Mouse (Mus musculus): ENCODE measurements at regions not wholly inside any gene's neighbourhood (a gene's known extent, or its start where the extent isn't known, plus 50 kb on each side); places are given as distances from the start of the nearest gene placed in this dataset.

DNA sequence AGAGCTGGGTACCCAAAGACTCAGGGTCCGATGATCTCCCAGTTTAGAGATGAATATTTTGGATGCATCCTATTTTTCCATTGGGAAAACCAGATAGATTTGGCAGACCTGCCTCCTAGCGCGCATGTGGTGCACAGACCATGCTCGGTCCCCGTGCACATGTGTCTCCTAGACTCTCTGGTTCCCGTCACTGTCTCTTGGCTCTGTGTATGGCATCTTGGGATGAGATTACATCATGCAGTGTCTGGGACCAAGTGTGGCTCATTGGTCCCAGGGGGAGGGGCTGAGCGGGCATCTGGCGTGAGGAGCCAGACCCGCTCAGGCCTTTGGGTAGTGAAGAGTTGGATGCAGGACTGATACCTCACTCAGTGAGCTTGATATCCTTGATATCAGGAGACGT lies 204.3 kb upstream of the Msx2 start:
- Histone ChIP-seq H3K27ac (no peak overlapping the region), H3K4me3 (no peak overlapping the region)
- no peak for DNase-seq (ENCODE audit: extremely low spot score in 1 of 2, low spot score in 2 of 2)
- intact Hi-C loops (cut with DNase I), result no loop called here
- no peak for TF ChIP-seq CTCF (IDR thresholded peaks at IDR 0.05)

GRCm38 (mm10) chr13:53670361-53670760 lies 197.5 kb upstream of the Msx2 start:
- no peak for DNase-seq (ENCODE audit: extremely low spot score in 1 of 2, low spot score in 2 of 2)
- Histone ChIP-seq H3K4me3 (no peak overlapping the region), H3K27ac (no peak overlapping the region)
- no peak for TF ChIP-seq CTCF (IDR thresholded peaks at IDR 0.05)
- intact Hi-C loops (cut with DNase I), result no loop called here

- intact Hi-C loops (cut with DNase I), result no loop called here
- no peak overlapping the region for H3K27ac ChIP-seq
- DNase-seq (ENCODE audit: extremely low spot score in 1 of 2, low spot score in 2 of 2), result no peak
- no peak for TF ChIP-seq CTCF (IDR thresholded peaks at IDR 0.05)
- no peak overlapping the region for H3K4me3 ChIP-seq
These were observed 194.6 kb upstream of the Msx2 start for GRCm38 (mm10) chr13:53667518-53667917.

DNA sequence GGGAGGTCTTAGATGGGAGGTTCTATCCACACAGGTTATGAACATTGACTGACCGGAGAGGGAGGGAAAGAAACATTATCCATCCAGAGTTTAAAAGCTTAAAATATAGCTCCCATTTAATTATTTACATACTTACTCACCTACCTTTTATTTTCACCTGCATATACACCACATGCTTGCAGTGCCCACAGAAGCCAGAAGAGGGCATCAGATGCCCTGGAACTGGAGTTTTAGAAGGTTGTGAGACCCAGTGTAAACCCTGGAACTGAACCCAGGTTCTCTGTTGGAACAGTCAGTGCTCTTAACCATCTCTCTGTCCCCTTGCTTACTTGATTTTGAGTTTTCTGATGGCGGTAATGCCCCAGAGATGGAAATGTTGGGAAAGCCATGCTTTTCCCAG lies 192.7 kb upstream of the Msx2 start:
- no peak overlapping the region for H3K27ac ChIP-seq
- no peak overlapping the region for H3K4me3 ChIP-seq
- TF ChIP-seq CTCF (IDR thresholded peaks at IDR 0.05), result peak; percentile 22; the same call in 1 of the 2 replicates
- DNase-seq (ENCODE audit: extremely low spot score in 1 of 2, low spot score in 2 of 2), result no peak
- intact Hi-C loops (cut with DNase I), result no loop called here

DNA sequence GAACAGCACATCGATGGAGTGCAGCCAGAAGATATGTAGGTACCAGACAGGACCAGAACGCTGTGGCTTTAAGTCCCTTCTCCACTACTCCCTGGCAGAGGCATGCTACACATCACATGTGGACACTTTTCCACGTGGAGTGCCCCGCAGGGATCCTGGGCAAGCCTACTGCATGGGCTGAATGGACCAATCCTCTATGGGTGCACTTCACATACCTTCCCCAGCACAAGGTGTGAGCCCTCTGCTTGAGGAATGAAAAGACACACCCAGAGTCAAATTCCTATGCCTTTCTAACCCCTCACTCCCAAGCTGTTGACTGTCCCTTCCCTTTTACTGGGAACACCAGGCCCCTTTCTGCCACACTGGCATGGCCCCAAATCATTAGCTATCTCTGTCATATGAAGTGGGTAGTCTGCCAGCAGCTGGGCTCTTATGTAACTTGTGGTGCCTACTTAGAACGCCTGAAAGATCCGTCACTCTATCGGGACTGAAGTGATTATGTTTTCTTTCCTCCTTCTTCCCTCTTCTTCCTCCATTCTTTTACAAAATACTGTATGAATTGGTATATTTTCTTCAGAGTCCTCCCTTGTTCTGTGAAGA lies 191.9 kb upstream of the Msx2 start:
- Histone ChIP-seq H3K27ac (no peak overlapping the region), H3K4me3 (no peak overlapping the region)
- TF ChIP-seq CTCF (IDR thresholded peaks at IDR 0.05), result no peak
- intact Hi-C loops (cut with DNase I), result no loop called here
- DNase-seq (ENCODE audit: extremely low spot score in 1 of 2, low spot score in 2 of 2), result no peak

- intact Hi-C loops (cut with DNase I), result no loop called here
- Histone ChIP-seq H3K27ac (no peak overlapping the region), H3K4me3 (no peak overlapping the region)
- TF ChIP-seq CTCF (IDR thresholded peaks at IDR 0.05), result no peak
- DNase-seq (ENCODE audit: extremely low spot score in 1 of 2, low spot score in 2 of 2), result no peak
These were observed 180.0 kb upstream of the Msx2 start for GRCm38 (mm10) chr13:53652826-53653225.

- DNase-seq (ENCODE audit: extremely low spot score in 1 of 2, low spot score in 2 of 2), result no peak
- no peak for TF ChIP-seq CTCF (IDR thresholded peaks at IDR 0.05)
- no peak overlapping the region for H3K4me3 ChIP-seq
- no peak overlapping the region for H3K27ac ChIP-seq
- intact Hi-C loops (cut with DNase I), result no loop called here
These were observed 175.5 kb upstream of the Msx2 start for GRCm38 (mm10) chr13:53648353-53648752.

- TF ChIP-seq CTCF (IDR thresholded peaks at IDR 0.05), result no peak
- no peak overlapping the region for H3K4me3 ChIP-seq
- H3K27ac ChIP-seq, result no peak overlapping the region
- intact Hi-C loops (cut with DNase I), result no loop called here
- DNase-seq (ENCODE audit: extremely low spot score in 1 of 2, low spot score in 2 of 2), result no peak
These were observed 169.7 kb upstream of the Msx2 start for GRCm38 (mm10) chr13:53642557-53642956.

DNA sequence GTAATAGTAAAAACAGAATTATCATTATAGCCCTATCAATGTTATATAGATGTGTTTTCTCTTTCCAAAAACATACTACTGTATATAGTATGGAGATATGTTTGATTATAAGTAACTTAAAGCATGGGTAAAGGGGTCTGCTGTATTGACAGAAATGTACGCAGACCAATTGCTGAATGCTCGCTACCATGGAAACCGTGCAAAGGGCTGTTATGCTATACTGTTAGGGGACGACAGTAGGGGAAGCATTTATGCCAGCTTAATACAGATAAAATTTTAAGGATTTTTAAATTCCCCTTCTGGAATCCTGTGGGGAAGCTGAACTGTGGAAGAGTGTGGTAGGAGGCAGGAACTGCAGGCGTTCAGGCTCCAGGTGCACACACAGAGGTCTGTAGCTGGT lies 166.7 kb upstream of the Msx2 start:
- DNase-seq (ENCODE audit: extremely low spot score in 1 of 2, low spot score in 2 of 2), result no peak
- H3K27ac ChIP-seq, result no peak overlapping the region
- H3K4me3 ChIP-seq, result no peak overlapping the region
- intact Hi-C loops (cut with DNase I), result no loop called here
- TF ChIP-seq CTCF (IDR thresholded peaks at IDR 0.05), result no peak

- DNase-seq (ENCODE audit: extremely low spot score in 1 of 2, low spot score in 2 of 2), result no peak
- no peak for TF ChIP-seq CTCF (IDR thresholded peaks at IDR 0.05)
- intact Hi-C loops (cut with DNase I), result no loop called here
- no peak overlapping the region for H3K4me3 ChIP-seq
- no peak overlapping the region for H3K27ac ChIP-seq
These were observed 166.2 kb upstream of the Msx2 start for GRCm38 (mm10) chr13:53639115-53639514.

DNA sequence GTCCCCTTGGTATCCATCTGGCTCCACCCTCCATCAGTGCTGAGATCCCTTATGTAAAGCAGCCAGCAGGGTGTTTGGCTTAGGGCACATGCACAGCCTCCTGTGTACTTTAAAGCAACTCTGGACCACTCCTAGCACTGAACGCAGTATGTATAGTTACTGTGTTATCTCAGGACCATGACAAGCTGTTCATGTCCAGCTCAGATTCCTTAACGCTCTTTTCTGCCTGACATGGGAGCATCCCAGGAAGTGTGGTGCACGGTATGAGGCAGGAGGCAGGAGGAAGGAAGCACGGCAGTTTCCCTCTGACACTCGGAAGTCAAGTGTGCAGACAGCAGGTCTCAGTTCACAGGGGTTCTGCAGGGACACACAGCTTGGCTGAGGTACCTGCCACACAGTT lies 163.1 kb upstream of the Msx2 start:
- intact Hi-C loops (cut with DNase I), result no loop called here
- no peak for TF ChIP-seq CTCF (IDR thresholded peaks at IDR 0.05)
- no peak for DNase-seq (ENCODE audit: extremely low spot score in 1 of 2, low spot score in 2 of 2)
- no peak overlapping the region for H3K4me3 ChIP-seq
- H3K27ac ChIP-seq, result no peak overlapping the region

- no peak for DNase-seq (ENCODE audit: extremely low spot score in 1 of 2, low spot score in 2 of 2)
- intact Hi-C loops (cut with DNase I), result no loop called here
- Histone ChIP-seq H3K27ac (no peak overlapping the region), H3K4me3 (no peak overlapping the region)
- TF ChIP-seq CTCF (IDR thresholded peaks at IDR 0.05), result no peak
These were observed 161.8 kb upstream of the Msx2 start for GRCm38 (mm10) chr13:53634637-53635203.

- no peak for TF ChIP-seq CTCF (IDR thresholded peaks at IDR 0.05)
- intact Hi-C loops (cut with DNase I), result no loop called here
- Histone ChIP-seq H3K4me3 (no peak overlapping the region), H3K27ac (no peak overlapping the region)
- DNase-seq (ENCODE audit: extremely low spot score in 1 of 2, low spot score in 2 of 2), result no peak
These were observed 125.2 kb upstream of the Msx2 start for GRCm38 (mm10) chr13:53598050-53598449.
